Mouse (Mus musculus): Measurements from ENCODE around the gene Gm45140. TPM values are rescaled to one million over a fixed set of nuclear protein-coding genes. Genes with fewer than 3 reads are reported as not detected.

The Gm45140 gene
- 2.7 and 4.6 TPM in 2 replicates for polyA plus RNA-seq (2014; fragmentation: Nextera tagmentation; extraction: Ambion mirVana)

- ATAC-seq (ENCODE audit: insufficient read depth, low FRiP score, low TSS enrichment) (no peak), DNase-seq (ENCODE audit: low spot score) (no peak)
- H3K4me1 ChIP-seq (ENCODE audit: control insufficient read depth, insufficient read depth, low read length): peaks cover 4% of the 10 kb centered on the region; the same call in 1 of the 2 replicates
- H3K36me3 ChIP-seq (ENCODE audit: control insufficient read depth, insufficient read depth, low read length): peaks cover 2% of the 10 kb centered on the region; the same call in 1 of the 2 replicates
- no peaks in the 10 kb centered on the region for H3K9me3 ChIP-seq (ENCODE audit: control insufficient read depth, low read length)
- H3K4me2 ChIP-seq (ENCODE audit: low read depth): no peak within 1 kb of the TSS
- H3K27me3 ChIP-seq (ENCODE audit: control insufficient read depth, insufficient read depth, low read length): no peaks in the 10 kb centered on the region
- WGBS: 94% methylated on average over 7 of the region's 7 CpGs
- no peak within 1 kb of the TSS for H3K4me3 ChIP-seq (ENCODE audit: low read depth, low read length)
- H3K27ac ChIP-seq (ENCODE audit: low read depth, low read length): no peak within 1 kb of the TSS
- no peak within 1 kb of the TSS for H3K9ac ChIP-seq (ENCODE audit: low read length)
Measured at GRCm38 (mm10) chr6:87835695-87836094, at the start of gene Gm45140. Gm45140 (minus strand) TSS chr6:87835795.

- 69% methylated on average over 4 of the region's 4 CpGs for WGBS
- H3K4me1 ChIP-seq (ENCODE audit: control insufficient read depth, insufficient read depth, low read length): no peaks in the 10 kb centered on the region
- H3K36me3 ChIP-seq (ENCODE audit: control insufficient read depth, insufficient read depth, low read length): no peaks in the 10 kb centered on the region
- H3K27me3 ChIP-seq (ENCODE audit: control insufficient read depth, insufficient read depth, low read length): no peaks in the 10 kb centered on the region
- H3K4me2 ChIP-seq (ENCODE audit: low read depth): no peak overlapping the region
- H3K9ac ChIP-seq (ENCODE audit: low read length): no peak overlapping the region
- no peaks in the 10 kb centered on the region for H3K9me3 ChIP-seq (ENCODE audit: control insufficient read depth, low read length)
- no peak for DNase-seq (ENCODE audit: low spot score)
- H3K27ac ChIP-seq (ENCODE audit: low read depth, low read length): no peak overlapping the region
- no peak overlapping the region for H3K4me3 ChIP-seq (ENCODE audit: low read depth, low read length)
- ATAC-seq (ENCODE audit: insufficient read depth, low FRiP score, low TSS enrichment): no peak
Measured at GRCm38 (mm10) chr6:87882816-87883215, 47.2 kb upstream of the Gm45140 start.

GRCm38 (mm10) chr6:87882221-87882620 is 46.6 kb upstream of the Gm45140 start:
- H3K4me2 ChIP-seq (ENCODE audit: low read depth): no peak overlapping the region
- H3K4me3 ChIP-seq (ENCODE audit: low read depth, low read length): no peak overlapping the region
- DNase-seq (ENCODE audit: low spot score) (no peak), ATAC-seq (ENCODE audit: insufficient read depth, low FRiP score, low TSS enrichment) (no peak)
- no peak overlapping the region for H3K27ac ChIP-seq (ENCODE audit: low read depth, low read length)
- H3K27me3 ChIP-seq (ENCODE audit: control insufficient read depth, insufficient read depth, low read length): no peaks in the 10 kb centered on the region
- H3K9me3 ChIP-seq (ENCODE audit: control insufficient read depth, low read length): no peaks in the 10 kb centered on the region
- H3K4me1 ChIP-seq (ENCODE audit: control insufficient read depth, insufficient read depth, low read length): no peaks in the 10 kb centered on the region
- H3K36me3 ChIP-seq (ENCODE audit: control insufficient read depth, insufficient read depth, low read length): no peaks in the 10 kb centered on the region
- WGBS: 75% methylated on average over 3 of the region's 3 CpGs
- no peak overlapping the region for H3K9ac ChIP-seq (ENCODE audit: low read length)

- 78% methylated on average over 3 of the region's 3 CpGs for WGBS
- DNase-seq (ENCODE audit: low spot score): no peak
Measured at GRCm38 (mm10) chr6:87879628-87880027, 44.0 kb upstream of the Gm45140 start.

GRCm38 (mm10) chr6:87879010-87879409 is 43.4 kb upstream of the Gm45140 start:
- H3K4me3 ChIP-seq (ENCODE audit: low read depth, low read length): no peak overlapping the region
- ATAC-seq (ENCODE audit: insufficient read depth, low FRiP score, low TSS enrichment): no peak
- WGBS: 40% methylated on average over 4 of the region's 4 CpGs

More at GRCm38 (mm10) chr6:87879628-87880027, 44.0 kb upstream of the Gm45140 start:
- no peak overlapping the region for H3K27ac ChIP-seq (ENCODE audit: low read depth, low read length)
- no peaks in the 10 kb centered on the region for H3K27me3 ChIP-seq (ENCODE audit: control insufficient read depth, insufficient read depth, low read length)
- H3K9ac ChIP-seq (ENCODE audit: low read length): no peak overlapping the region
- H3K4me2 ChIP-seq (ENCODE audit: low read depth): no peak overlapping the region
- no peak overlapping the region for H3K4me3 ChIP-seq (ENCODE audit: low read depth, low read length)
- no peak for ATAC-seq (ENCODE audit: insufficient read depth, low FRiP score, low TSS enrichment)
- no peaks in the 10 kb centered on the region for H3K36me3 ChIP-seq (ENCODE audit: control insufficient read depth, insufficient read depth, low read length)
- H3K4me1 ChIP-seq (ENCODE audit: control insufficient read depth, insufficient read depth, low read length): no peaks in the 10 kb centered on the region
- no peaks in the 10 kb centered on the region for H3K9me3 ChIP-seq (ENCODE audit: control insufficient read depth, low read length)

GRCm38 (mm10) chr6:87876068-87876643 is 40.6 kb upstream of the Gm45140 start:
- no peak overlapping the region for H3K9ac ChIP-seq (ENCODE audit: low read length)
- H3K36me3 ChIP-seq (ENCODE audit: control insufficient read depth, insufficient read depth, low read length): no peaks in the 10 kb centered on the region
- 77% methylated on average over 13 of the region's 13 CpGs for WGBS
- H3K4me1 ChIP-seq (ENCODE audit: control insufficient read depth, insufficient read depth, low read length): no peaks in the 10 kb centered on the region
- no peaks in the 10 kb centered on the region for H3K27me3 ChIP-seq (ENCODE audit: control insufficient read depth, insufficient read depth, low read length)
- no peak overlapping the region for H3K4me3 ChIP-seq (ENCODE audit: low read depth, low read length)
- no peak overlapping the region for H3K4me2 ChIP-seq (ENCODE audit: low read depth)
- no peaks in the 10 kb centered on the region for H3K9me3 ChIP-seq (ENCODE audit: control insufficient read depth, low read length)
- DNase-seq (ENCODE audit: low spot score) (no peak), ATAC-seq (ENCODE audit: insufficient read depth, low FRiP score, low TSS enrichment) (no peak)
- H3K27ac ChIP-seq (ENCODE audit: low read depth, low read length): no peak overlapping the region

More at GRCm38 (mm10) chr6:87879010-87879409, 43.4 kb upstream of the Gm45140 start:
- no peak overlapping the region for H3K9ac ChIP-seq (ENCODE audit: low read length)
- H3K36me3 ChIP-seq (ENCODE audit: control insufficient read depth, insufficient read depth, low read length): no peaks in the 10 kb centered on the region
- no peaks in the 10 kb centered on the region for H3K27me3 ChIP-seq (ENCODE audit: control insufficient read depth, insufficient read depth, low read length)
- no peaks in the 10 kb centered on the region for H3K4me1 ChIP-seq (ENCODE audit: control insufficient read depth, insufficient read depth, low read length)
- no peaks in the 10 kb centered on the region for H3K9me3 ChIP-seq (ENCODE audit: control insufficient read depth, low read length)
- H3K27ac ChIP-seq (ENCODE audit: low read depth, low read length): no peak overlapping the region
- no peak overlapping the region for H3K4me2 ChIP-seq (ENCODE audit: low read depth)
- DNase-seq (ENCODE audit: low spot score): no peak

- H3K4me3 ChIP-seq (ENCODE audit: low read depth, low read length): no peak overlapping the region
- no peaks in the 10 kb centered on the region for H3K9me3 ChIP-seq (ENCODE audit: control insufficient read depth, low read length)
- DNase-seq (ENCODE audit: low spot score): no peak
- 87% methylated on average over 7 of the region's 7 CpGs for WGBS
- no peak for ATAC-seq (ENCODE audit: insufficient read depth, low FRiP score, low TSS enrichment)
- H3K27ac ChIP-seq (ENCODE audit: low read depth, low read length): no peak overlapping the region
- H3K27me3 ChIP-seq (ENCODE audit: control insufficient read depth, insufficient read depth, low read length): no peaks in the 10 kb centered on the region
- H3K4me2 ChIP-seq (ENCODE audit: low read depth): no peak overlapping the region
- no peaks in the 10 kb centered on the region for H3K4me1 ChIP-seq (ENCODE audit: control insufficient read depth, insufficient read depth, low read length)
- no peaks in the 10 kb centered on the region for H3K36me3 ChIP-seq (ENCODE audit: control insufficient read depth, insufficient read depth, low read length)
- H3K9ac ChIP-seq (ENCODE audit: low read length): no peak overlapping the region
Measured at GRCm38 (mm10) chr6:87875562-87875961, 40.0 kb upstream of the Gm45140 start.

- H3K4me3 ChIP-seq (ENCODE audit: low read depth, low read length): no peak overlapping the region
- H3K4me1 ChIP-seq (ENCODE audit: control insufficient read depth, insufficient read depth, low read length): no peaks in the 10 kb centered on the region
- WGBS: 81% methylated on average over 1 of the region's 1 CpGs
- H3K27me3 ChIP-seq (ENCODE audit: control insufficient read depth, insufficient read depth, low read length): no peaks in the 10 kb centered on the region
- no peak overlapping the region for H3K27ac ChIP-seq (ENCODE audit: low read depth, low read length)
- H3K4me2 ChIP-seq (ENCODE audit: low read depth): no peak overlapping the region
- ATAC-seq (ENCODE audit: insufficient read depth, low FRiP score, low TSS enrichment) (no peak), DNase-seq (ENCODE audit: low spot score) (no peak)
- no peak overlapping the region for H3K9ac ChIP-seq (ENCODE audit: low read length)
- H3K36me3 ChIP-seq (ENCODE audit: control insufficient read depth, insufficient read depth, low read length): no peaks in the 10 kb centered on the region
- no peaks in the 10 kb centered on the region for H3K9me3 ChIP-seq (ENCODE audit: control insufficient read depth, low read length)
Measured at GRCm38 (mm10) chr6:87875083-87875482, 39.5 kb upstream of the Gm45140 start.

- DNase-seq (ENCODE audit: low spot score) (no peak), ATAC-seq (ENCODE audit: insufficient read depth, low FRiP score, low TSS enrichment) (no peak)
- no peaks in the 10 kb centered on the region for H3K27me3 ChIP-seq (ENCODE audit: control insufficient read depth, insufficient read depth, low read length)
- no peaks in the 10 kb centered on the region for H3K9me3 ChIP-seq (ENCODE audit: control insufficient read depth, low read length)
- no peaks in the 10 kb centered on the region for H3K36me3 ChIP-seq (ENCODE audit: control insufficient read depth, insufficient read depth, low read length)
- H3K4me3 ChIP-seq (ENCODE audit: low read depth, low read length): no peak overlapping the region
- 95% methylated on average over 2 of the region's 2 CpGs for WGBS
- no peak overlapping the region for H3K4me2 ChIP-seq (ENCODE audit: low read depth)
- no peaks in the 10 kb centered on the region for H3K4me1 ChIP-seq (ENCODE audit: control insufficient read depth, insufficient read depth, low read length)
- no peak overlapping the region for H3K9ac ChIP-seq (ENCODE audit: low read length)
- no peak overlapping the region for H3K27ac ChIP-seq (ENCODE audit: low read depth, low read length)
Measured at GRCm38 (mm10) chr6:87873963-87874362, 38.4 kb upstream of the Gm45140 start.

Measured in neural tube, embryonic 11.5 days (tissue).